Mouse (Mus musculus) cerebellum, adult 9-11 months (tissue): Measurements from ENCODE around the gene Lrpprc.

Experiments used
- DNase-seq: peaks from one replicate; pipeline ENCODE4 v3.0.0; 2022

The Lrpprc gene

DNA sequence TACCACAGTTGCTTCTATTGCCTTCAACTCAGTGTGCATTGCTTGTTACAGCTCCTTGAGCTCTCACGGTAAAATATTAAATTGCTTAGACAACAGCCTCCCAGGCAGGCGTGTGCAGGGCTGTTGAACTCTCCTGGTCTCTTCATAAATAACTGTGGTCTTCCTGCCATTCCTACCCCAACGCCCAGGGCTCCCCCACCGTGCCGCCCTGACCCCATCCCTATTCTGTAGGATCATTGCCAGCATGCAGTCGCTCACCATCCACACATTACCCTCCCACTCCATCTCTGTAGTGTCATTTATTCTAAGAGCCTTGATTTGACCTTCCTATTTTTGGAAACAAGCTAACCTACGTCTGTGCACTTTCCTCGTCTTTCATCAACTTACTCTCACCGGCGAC lies 125.5 kb downstream of the Lrpprc start:
- no peak for DNase-seq

DNA sequence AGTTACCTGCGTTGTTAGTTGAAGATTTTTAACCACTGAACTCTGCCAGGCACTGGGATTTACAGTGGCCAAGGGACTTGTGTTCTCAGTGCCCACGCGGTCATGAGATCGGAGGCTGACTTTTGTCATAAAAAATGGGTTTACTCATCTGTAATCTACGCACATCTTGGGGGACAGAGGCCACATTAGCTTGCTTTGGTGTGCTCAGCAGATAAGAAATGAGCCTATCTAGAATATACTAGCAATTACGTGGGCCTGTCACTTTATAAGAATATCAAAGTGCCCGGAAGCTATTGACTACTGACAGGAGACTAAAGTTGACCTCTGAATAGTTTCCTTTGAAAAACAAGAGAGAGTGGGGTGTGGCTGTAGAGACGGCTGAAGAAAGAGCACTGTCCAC lies 131.6 kb downstream of the Lrpprc start:
- DNase-seq, result no peak

DNA sequence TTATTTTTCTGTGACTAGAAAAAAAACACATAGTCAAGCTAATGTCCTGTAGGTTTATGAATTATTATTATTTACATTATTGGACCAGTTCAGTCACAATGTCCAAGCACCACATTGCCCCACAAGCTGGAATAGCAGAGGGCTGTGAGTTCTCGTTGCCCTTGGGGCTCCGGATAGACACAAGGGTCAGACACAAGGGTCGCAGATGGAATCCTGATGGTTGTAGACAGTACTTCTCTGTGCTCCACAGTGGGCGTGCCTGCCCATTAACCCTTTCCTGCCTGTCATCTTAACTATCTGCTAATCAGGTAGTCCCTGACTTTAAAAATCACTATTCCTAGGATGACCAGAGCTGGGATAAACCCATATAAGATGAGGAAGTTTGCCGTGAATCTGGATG lies 132.4 kb downstream of the Lrpprc start:
- no peak for DNase-seq

DNA sequence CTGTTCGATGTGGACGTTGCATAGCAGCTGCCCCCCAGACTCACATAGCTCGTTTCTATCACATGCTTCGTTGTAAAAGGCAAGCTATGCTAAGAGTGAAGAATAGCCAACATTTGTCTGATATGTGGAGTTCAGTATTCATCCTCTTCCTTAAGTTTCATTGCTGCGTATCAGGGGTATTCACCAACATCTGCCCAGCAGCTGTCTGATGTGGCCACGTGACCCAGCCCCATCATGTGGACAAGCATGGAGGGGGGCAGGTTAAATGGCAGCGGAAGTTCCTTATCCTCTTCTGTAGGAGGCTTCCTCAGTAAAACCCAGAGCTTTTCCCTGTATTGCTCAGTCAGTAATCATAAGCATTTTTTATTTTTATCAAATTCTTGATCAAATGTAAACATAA lies 132.8 kb downstream of the Lrpprc start:
- no peak for DNase-seq

DNA sequence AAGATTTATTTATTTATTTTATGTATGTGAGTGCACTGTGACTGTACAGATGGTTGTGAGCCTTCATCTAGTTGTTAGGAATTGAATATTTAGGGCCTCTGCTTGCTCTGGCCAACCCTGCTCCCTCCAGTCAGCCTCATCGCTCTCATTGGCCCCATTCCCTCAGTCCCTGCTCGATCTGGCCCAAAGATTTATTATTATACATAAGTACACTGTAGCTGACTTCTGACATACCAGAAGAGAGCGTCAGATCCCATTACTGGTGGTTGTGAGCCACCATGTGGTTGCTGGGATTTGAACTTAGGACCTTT lies 133.2 kb downstream of the Lrpprc start:
- DNase-seq, result no peak

DNA sequence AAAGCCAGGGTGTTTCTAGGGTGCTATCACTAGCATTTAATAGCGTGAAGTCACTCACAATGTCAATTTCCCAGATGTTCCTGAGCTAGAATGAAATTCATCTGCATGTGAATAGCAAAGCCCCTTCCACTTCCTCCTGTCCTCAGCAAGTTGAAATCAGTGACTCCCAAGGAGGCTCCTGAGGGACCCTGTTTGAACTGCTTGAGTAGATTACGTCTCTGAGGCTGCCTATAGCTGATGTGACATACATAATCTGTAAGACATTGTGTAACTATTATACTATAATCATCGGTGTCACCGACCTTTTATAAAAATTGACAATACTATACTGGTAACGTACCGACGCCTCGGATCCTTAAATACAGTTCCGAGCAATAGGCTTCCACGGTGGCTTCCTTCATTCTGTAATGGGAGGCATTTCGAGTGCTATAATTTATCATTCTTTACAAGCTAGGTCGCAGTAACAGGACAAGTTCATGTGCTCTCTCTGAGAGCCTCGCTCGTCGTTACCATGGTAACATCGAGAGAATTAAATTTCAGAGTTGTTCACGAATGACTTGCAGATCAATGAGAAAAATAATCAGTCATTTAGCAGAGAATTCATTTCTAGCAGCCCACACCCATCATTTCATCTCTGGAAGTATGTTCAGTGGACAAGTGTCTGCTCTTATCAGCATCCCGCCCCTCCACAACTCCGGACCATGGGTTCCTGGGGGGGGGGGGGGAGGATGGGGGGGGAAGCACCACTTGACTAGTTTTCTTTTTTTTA lies 133.8 kb downstream of the Lrpprc start:
- DNase-seq, result no peak

DNA sequence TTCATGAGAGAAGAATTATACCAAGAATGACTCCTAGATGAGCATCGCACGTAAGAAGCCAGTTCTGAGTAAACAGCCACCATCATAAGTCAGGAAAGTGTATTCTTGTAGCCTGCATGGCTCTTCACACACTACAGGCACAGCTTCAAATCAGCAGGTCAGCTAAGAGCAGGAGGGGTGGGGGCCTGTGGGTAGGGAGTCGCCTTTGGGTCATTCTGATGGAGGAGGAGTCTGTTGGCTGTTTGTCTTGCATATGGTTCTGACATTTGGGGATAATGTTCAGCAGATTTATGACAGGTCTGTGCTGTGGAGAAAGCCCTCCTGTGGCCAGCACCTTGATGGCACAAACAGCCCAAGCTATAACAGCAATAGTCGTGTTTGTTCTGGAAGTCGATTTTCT lies 134.4 kb downstream of the Lrpprc start:
- DNase-seq, result no peak
